Mouse (Mus musculus) MEL (cell line): ENCODE measurements around the gene Ccs.

ENCODE experiments used
- CHD1 ChIP-seq: IDR thresholded peaks from 2 replicates; pipeline ENCODE4 v1.6.1; 2012; ENCODE audit warnings: low read depth, mild to moderate bottlenecking, inconsistent platforms, low read length, improper control_type of control experiment
- CTCF ChIP-seq, 3 experiments: IDR thresholded peaks in 2 of 3; conservative IDR thresholded peaks in 1 of 3; 2 replicates each; pipeline ENCODE4 v1.5.1; 2011 to 2012; ENCODE audit warnings: low read length in 3 of 3, low read depth in 2 of 3, mild to moderate bottlenecking in 2 of 3, improper control_type of control experiment in 1 of 3, inconsistent platforms in 1 of 3, mixed read lengths in 1 of 3, moderate library complexity in 1 of 3; ENCODE audit not compliant: control insufficient read depth in 1 of 3, insufficient read depth in 1 of 3, poor library complexity in 1 of 3, severe bottlenecking in 1 of 3
- E2F4 ChIP-seq: IDR thresholded peaks from 2 replicates; pipeline ENCODE4 v1.6.1; 2011; ENCODE audit warnings: low read depth, low read length, improper control_type of control experiment, borderline replicate concordance
- GATA1 ChIP-seq: IDR thresholded peaks from 2 replicates; pipeline ENCODE4 v1.6.1; 2011; ENCODE audit warnings: low read depth, low read length, improper control_type of control experiment
- HCFC1 ChIP-seq: IDR thresholded peaks from 2 replicates; pipeline ENCODE4 v1.6.1; 2012; ENCODE audit warnings: low read depth, mild to moderate bottlenecking, inconsistent platforms, low read length, improper control_type of control experiment, moderate library complexity
- MAX ChIP-seq: IDR thresholded peaks from 2 replicates; pipeline ENCODE4 v1.6.1; 2011; ENCODE audit warnings: low read length, improper control_type of control experiment
- NELFE ChIP-seq: IDR thresholded peaks from 2 replicates; pipeline ENCODE4 v1.6.1; 2011; ENCODE audit warnings: low read depth, low read length, improper control_type of control experiment
- NRF1 ChIP-seq: IDR thresholded peaks from 2 replicates; pipeline ENCODE4 v1.6.1; 2014; ENCODE audit warnings: low read depth, mild to moderate bottlenecking, inconsistent platforms, low read length, improper control_type of control experiment, moderate library complexity; ENCODE audit not compliant: poor library complexity, insufficient read depth, severe bottlenecking
- POLR2A ChIP-seq, 2 experiments: IDR thresholded peaks; 2 replicates each; pipeline ENCODE4 v1.6.1; 2011 to 2012; ENCODE audit warnings: low read length in 2 of 2, mild to moderate bottlenecking in 2 of 2, control low read depth in 1 of 2, improper control_type of control experiment in 1 of 2, low read depth in 1 of 2, moderate library complexity in 1 of 2; ENCODE audit not compliant: control insufficient read depth in 1 of 2, insufficient read depth in 1 of 2, poor library complexity in 1 of 2
- TAL1 ChIP-seq: IDR thresholded peaks from 2 replicates; pipeline ENCODE4 v1.6.1; 2012; ENCODE audit warnings: mild to moderate bottlenecking, inconsistent platforms, low read length, moderate library complexity, mixed read lengths
- TCF12 ChIP-seq: IDR thresholded peaks from 2 replicates; pipeline ENCODE4 v1.6.1; 2014; ENCODE audit warnings: low read depth, mild to moderate bottlenecking, inconsistent platforms, low read length, improper control_type of control experiment, moderate library complexity
- ZC3H11A ChIP-seq: IDR thresholded peaks from 2 replicates; pipeline ENCODE4 v1.6.1; 2012; ENCODE audit warnings: low read depth, mild to moderate bottlenecking, inconsistent platforms, low read length, improper control_type of control experiment

DNA sequence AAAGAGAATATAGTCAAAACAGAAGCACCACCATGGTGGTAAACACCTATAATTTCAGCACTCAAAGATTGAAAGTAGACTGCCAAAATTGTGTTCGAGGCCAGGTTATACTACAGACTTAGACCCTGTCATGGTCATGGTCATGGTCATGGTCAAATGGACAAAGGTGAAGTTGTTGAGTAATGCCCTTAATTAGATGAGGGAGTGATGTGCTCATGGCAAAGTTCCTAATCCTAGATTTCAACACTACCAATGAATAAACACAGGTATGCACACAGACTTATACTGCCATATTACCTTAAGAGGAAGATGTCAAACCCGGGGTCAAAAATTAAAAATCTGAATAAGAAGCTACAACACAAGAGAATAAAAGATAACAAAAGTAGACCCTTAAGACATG lies 52.8 kb downstream of the Ccs start:
- no peak for TF ChIP-seq CHD1
- TF ChIP-seq POLR2A (IDR thresholded peaks at IDR 0.05; ENCODE audit: control insufficient read depth in 1 of 2, insufficient read depth in 1 of 2, low read depth in 1 of 2, low read length in 2 of 2, poor library complexity in 1 of 2) = no peak
- no peak for TF ChIP-seq NELFE
- TF ChIP-seq TCF12 = no peak
- TF ChIP-seq HCFC1 = no peak
- TF ChIP-seq CTCF (IDR thresholded peaks at IDR 0.05 in 2 of 3, conservative IDR thresholded peaks at IDR 0.05 in 1 of 3; ENCODE audit: control insufficient read depth in 1 of 3, insufficient read depth in 1 of 3, low read depth in 2 of 3, low read length in 3 of 3, poor library complexity in 1 of 3, severe bottlenecking in 1 of 3) = no peak
- TF ChIP-seq ZC3H11A = no peak
- TF ChIP-seq NRF1 = no peak
- TF ChIP-seq E2F4 = no peak
- TF ChIP-seq GATA1 = no peak
- no peak for TF ChIP-seq MAX
- TF ChIP-seq TAL1 = no peak
